ENCODE assay signal across 15 mouse cellular contexts in genomic region chr8:64073396-64073795, GRCm38 (mm10).
"Had no signal": no experiment of that assay in that cellular context is flagged by ENCODE, and none has a peak within 500 bp of the region (broad histone marks: within the 10 kb centered on the region; RNA-seq: fewer than 3 reads in every experiment).

No protein-coding gene starts in this region.

- H3K4me3 ChIP-seq: megakaryocyte, embryonic 14.5 days; midbrain, embryonic 13.5 days; midbrain, embryonic 15.5 days; neural tube, embryonic 12.5 days; stomach, embryonic 15.5 days had no signal

- H3K27ac ChIP-seq: macrophage; midbrain, embryonic 13.5 days; midbrain, embryonic 15.5 days; neural tube, embryonic 12.5 days; stomach, embryonic 15.5 days; stomach, postnatal 0 days had no signal

- H3K4me1 ChIP-seq: megakaryocyte, embryonic 14.5 days; midbrain, embryonic 13.5 days; midbrain, embryonic 15.5 days; neural tube, embryonic 12.5 days; stomach, embryonic 15.5 days had no signal

- H3K9ac ChIP-seq: lung, embryonic 14.5 days; midbrain, embryonic 13.5 days; midbrain, embryonic 15.5 days; neural tube, embryonic 12.5 days; stomach, embryonic 15.5 days had no signal

- ATAC-seq: midbrain, embryonic 13.5 days; midbrain, embryonic 15.5 days had no signal

- H3K9me3 ChIP-seq: midbrain, embryonic 13.5 days; midbrain, embryonic 15.5 days; neural tube, embryonic 12.5 days; stomach, embryonic 15.5 days had no signal

- DNase-seq: lung, adult 18-20 months; lung, embryonic 14.5 days; lung, postnatal 10 days; right cerebral cortex, postnatal 14 days; thymus, adult 2 months; thymus, postnatal 14 days; thymus, postnatal 36 days had no signal

- H3K27me3 ChIP-seq: megakaryocyte, embryonic 14.5 days; midbrain, embryonic 13.5 days; midbrain, embryonic 15.5 days; neural tube, embryonic 12.5 days; stomach, embryonic 15.5 days had no signal

- H3K36me3 ChIP-seq: midbrain, embryonic 13.5 days; midbrain, embryonic 15.5 days; neural tube, embryonic 12.5 days; stomach, embryonic 15.5 days had no signal

- H3K4me2 ChIP-seq: lung, embryonic 14.5 days; midbrain, embryonic 11.5 days; midbrain, embryonic 13.5 days; midbrain, embryonic 15.5 days; neural tube, embryonic 12.5 days; stomach, embryonic 15.5 days had no signal
